Mouse (Mus musculus): ENCODE data around the gene Sez6l. TPM values are rescaled to one million over a fixed set of nuclear protein-coding genes. Genes with fewer than 3 reads are reported as not detected.

Sez6l gene
- polyA plus RNA-seq, 1 experiment from 2014 or later = 16.0 TPM

Other genes starting within 250 kb of the Sez6l start
- 46.9 and 47.6 TPM in 2 replicates for gene Srrd, start 234.1 kb downstream of the Sez6l start, polyA plus RNA-seq (2016; fragmentation: Nextera tagmentation; extraction: Ambion mirVana)
- 35.4 and 37.1 TPM in 2 replicates for gene Hps4, start 234.1 kb downstream of the Sez6l start, polyA plus RNA-seq (2016; fragmentation: Nextera tagmentation; extraction: Ambion mirVana)
- 0.26 and 0.27 TPM in 2 replicates for gene Gm6583, start 221.2 kb downstream of the Sez6l start, polyA plus RNA-seq (2016; fragmentation: Nextera tagmentation; extraction: Ambion mirVana)
- gene Asphd2, start 182.3 kb downstream of the Sez6l start, polyA plus RNA-seq (2016; fragmentation: Nextera tagmentation; extraction: Ambion mirVana) = 60.7 and 66.1 TPM in 2 replicates
- 0.37 and 0.64 TPM in 2 replicates for gene Gm6588, start 127.8 kb downstream of the Sez6l start, polyA plus RNA-seq (2016; fragmentation: Nextera tagmentation; extraction: Ambion mirVana)